Mouse (Mus musculus): ENCODE data around the gene Lats1.
"Not testable (repeated sequence)": the region's sequence is repeated elsewhere in the genome, so short reads cannot be mapped to it uniquely, and the experiment has no call there.

Lats1 gene

GRCm38 (mm10) chr10:7726501-7726812 lies 45.4 kb downstream of the Lats1 start:
- DNase-seq (ENCODE audit: low read depth, low spot score): peak; percentile 58

- peak; percentile 55 for DNase-seq (ENCODE audit: low read depth, low spot score)
Measured at GRCm38 (mm10) chr10:7727011-7727410, 46.0 kb downstream of the Lats1 start.

GRCm38 (mm10) chr10:7731582-7731981 lies 50.6 kb downstream of the Lats1 start:
- DNase-seq (ENCODE audit: low read depth, low spot score): no peak

GRCm38 (mm10) chr10:7737122-7737521 lies 56.1 kb downstream of the Lats1 start:
- no peak for DNase-seq (ENCODE audit: low read depth, low spot score)

- DNase-seq (ENCODE audit: low read depth, low spot score): no peak
Measured at GRCm38 (mm10) chr10:7737914-7738313, 56.9 kb downstream of the Lats1 start.

- not testable (repeated sequence) for DNase-seq (ENCODE audit: low read depth, low spot score)
Measured at GRCm38 (mm10) chr10:7745528-7745927, 64.5 kb downstream of the Lats1 start.

GRCm38 (mm10) chr10:7748752-7749151 lies 67.7 kb downstream of the Lats1 start:
- DNase-seq (ENCODE audit: low read depth, low spot score): no peak

GRCm38 (mm10) chr10:7757544-7757943 lies 76.5 kb downstream of the Lats1 start:
- no peak for DNase-seq (ENCODE audit: low read depth, low spot score)
